Mouse (Mus musculus) neural tube, embryonic 14.5 days (tissue): ENCODE data around the gene Mocs3. TPM values are rescaled to one million over a fixed set of nuclear protein-coding genes. Genes with fewer than 3 reads are reported as not detected.
A peak's percentile ranks its signal among the peaks of the same experiment; 100 is the strongest.

Source experiments
- ATAC-seq: fragments of 200-750 bp; cut with Nextera tagmentation; 2 replicates; pipeline ENCODE4 v1.8.0; 2017; ENCODE audit warnings: low read depth, mild to moderate bottlenecking, moderate TSS enrichment, moderate library complexity
- H3K27ac ChIP-seq: fragments of 300-500 bp; sonication (generic); 2 replicates; pipeline ENCODE4 v1.5.1; 2014; ENCODE audit warnings: low read depth, mild to moderate bottlenecking, control low read depth, low read length, moderate library complexity, mixed read lengths
- H3K27me3 ChIP-seq: fragments of 300-500 bp; sonication (generic); 2 replicates; pipeline ENCODE4 v1.6.1; 2014; ENCODE audit warnings: low read length; ENCODE audit not compliant: control insufficient read depth, insufficient read depth
- H3K36me3 ChIP-seq: fragments of 300-500 bp; sonication (generic); 2 replicates; pipeline ENCODE4 v1.6.1; 2014; ENCODE audit warnings: low read length, mixed read lengths; ENCODE audit not compliant: control insufficient read depth, insufficient read depth
- H3K4me1 ChIP-seq: fragments of 300-500 bp; sonication (generic); 2 replicates; pipeline ENCODE4 v1.6.1; 2014; ENCODE audit warnings: low read length; ENCODE audit not compliant: control insufficient read depth, insufficient read depth
- H3K4me2 ChIP-seq: fragments of 300-500 bp; sonication (generic); 2 replicates; pipeline ENCODE4 v1.6.1; 2014; ENCODE audit warnings: mild to moderate bottlenecking, low read depth, low read length, control low read depth
- H3K4me3 ChIP-seq: fragments of 300-500 bp; sonication (generic); 2 replicates; pipeline ENCODE4 v1.5.1; 2014; ENCODE audit warnings: low read depth, low read length, control low read depth, mixed read lengths
- H3K9ac ChIP-seq: fragments of 300-500 bp; sonication (generic); replicated peaks from 2 replicates; pipeline ENCODE4 v1.6.1; 2014; ENCODE audit warnings: low read depth, mild to moderate bottlenecking, control low read depth, low read length, mixed read lengths
- H3K9me3 ChIP-seq: fragments of 300-500 bp; sonication (generic); 2 replicates; pipeline ENCODE4 v1.6.1; 2016; ENCODE audit warnings: low read length; ENCODE audit not compliant: control insufficient read depth
- WGBS: fragments of 180-500 bp; shearing (Covaris S2); extraction: QIAGEN DNeasy Blood & Tissue Kit; methylation state at CpG from one replicate; pipeline ENCODE4 v1.1.7; 2014; 5-methylcytosine and 5-hydroxymethylcytosine counted together
- polyA plus RNA-seq: library from polyadenylated mRNA; unstranded; fragments of >200 nt; fragmentation: Nextera tagmentation; extraction: Ambion mirVana; gene quantifications from 2 replicates; pipeline ENCODE4 v1.2.1, GENCODE M21; 2014

The Mocs3 gene
- polyA plus RNA-seq, 1 experiment from 2014 or later = 11.2 TPM

GRCm38 (mm10) chr2:168205681-168206631 is 24.5 kb upstream of the Mocs3 start:
- H3K4me1 ChIP-seq = peaks cover 15% of the 10 kb centered on the region; the same call in 1 of the 2 replicates
- peak overlapping the region; percentile 100 for H3K9ac ChIP-seq
- ATAC-seq = peak; percentile 56
- peak overlapping the region; percentile 58 for H3K4me2 ChIP-seq
- no peaks in the 10 kb centered on the region for H3K27me3 ChIP-seq
- H3K4me3 ChIP-seq = peak overlapping the region; percentile 97
- no peaks in the 10 kb centered on the region for H3K9me3 ChIP-seq
- peaks cover 5% of the 10 kb centered on the region; the same call in 1 of the 2 replicates for H3K36me3 ChIP-seq
- H3K27ac ChIP-seq = peak overlapping the region; percentile 100
- 0% methylated on average over 35 of the region's 49 CpGs for WGBS

DNA sequence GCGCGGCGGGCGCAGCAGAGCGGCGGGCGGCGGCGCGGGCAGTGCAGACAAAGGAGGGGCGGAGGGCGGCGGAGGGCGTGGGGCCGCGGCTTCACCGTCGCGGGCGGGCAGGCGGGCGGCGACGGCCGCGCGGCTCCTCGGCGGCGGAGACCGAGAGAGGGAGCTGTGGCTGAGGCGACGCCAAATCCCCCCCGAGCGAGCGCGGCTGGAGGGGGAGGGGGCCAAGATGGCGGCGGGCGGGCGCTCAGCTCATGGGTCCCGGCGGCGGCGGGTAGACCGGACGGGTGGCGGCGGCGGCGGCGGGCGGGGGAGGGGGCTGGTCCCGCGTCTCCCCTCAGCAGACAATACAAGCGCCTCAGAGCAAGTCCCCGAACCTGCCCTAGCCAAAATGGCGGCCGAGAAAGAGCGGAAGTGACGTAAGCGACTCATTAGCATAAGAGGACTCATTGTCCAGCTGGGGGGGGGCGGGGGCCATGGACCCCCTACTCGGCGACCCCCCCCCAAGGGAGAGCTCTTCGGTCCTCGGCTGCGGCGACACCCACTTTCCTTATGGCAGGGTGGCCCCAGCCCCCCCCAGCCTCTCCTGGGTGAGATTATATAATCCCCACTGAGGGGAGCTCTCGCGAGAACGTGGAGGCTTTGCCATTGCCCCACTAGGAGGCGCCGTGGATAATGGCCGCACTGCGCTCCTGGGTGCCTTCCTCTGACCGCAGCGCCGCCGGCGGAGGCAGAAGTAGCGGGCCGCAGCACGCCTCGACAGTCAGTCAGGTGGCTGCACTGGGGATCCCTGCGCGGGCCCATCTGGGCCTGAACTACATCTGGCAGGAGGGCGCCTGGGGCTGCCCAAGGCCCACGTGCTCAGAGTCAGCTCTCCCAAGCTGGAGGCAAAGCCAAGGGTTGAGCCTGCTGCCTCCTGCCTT is 23.4 kb upstream of the Mocs3 start, which contains the start of gene Adnp:
Gene Adnp (minus strand): TSS at position 388 of the 920 bp plus-strand sequence.
- ATAC-seq = peak; percentile 87
- H3K36me3 ChIP-seq = peaks cover 5% of the 10 kb centered on the region; the same call in 1 of the 2 replicates
- WGBS = 1% methylated on average over 34 of the region's 89 CpGs
- H3K9ac ChIP-seq = peak within 1 kb of the TSS; percentile 100
- peak within 1 kb of the TSS; percentile 97 for H3K4me3 ChIP-seq
- peak within 1 kb of the TSS; percentile 100 for H3K27ac ChIP-seq
- H3K4me1 ChIP-seq = peaks cover 9% of the 10 kb centered on the region; the same call in 1 of the 2 replicates
- H3K27me3 ChIP-seq = no peaks in the 10 kb centered on the region
- H3K9me3 ChIP-seq = no peaks in the 10 kb centered on the region
- H3K4me2 ChIP-seq = peak within 1 kb of the TSS; percentile 58

- no peaks in the 10 kb centered on the region for H3K9me3 ChIP-seq
- H3K9ac ChIP-seq = no peak overlapping the region
- peaks cover 14% of the 10 kb centered on the region for H3K36me3 ChIP-seq
- H3K27ac ChIP-seq = peak overlapping the region; percentile 100
- 92% methylated on average over 3 of the region's 3 CpGs for WGBS
- peaks cover 7% of the 10 kb centered on the region; the same call in 1 of the 2 replicates for H3K4me1 ChIP-seq
- H3K27me3 ChIP-seq = no peaks in the 10 kb centered on the region
- no peak for ATAC-seq
- H3K4me3 ChIP-seq = peak overlapping the region; percentile 97; the same call in 1 of the 2 replicates
- no peak overlapping the region for H3K4me2 ChIP-seq
Observed at GRCm38 (mm10) chr2:168207883-168208282, 22.5 kb upstream of the Mocs3 start.

DNA sequence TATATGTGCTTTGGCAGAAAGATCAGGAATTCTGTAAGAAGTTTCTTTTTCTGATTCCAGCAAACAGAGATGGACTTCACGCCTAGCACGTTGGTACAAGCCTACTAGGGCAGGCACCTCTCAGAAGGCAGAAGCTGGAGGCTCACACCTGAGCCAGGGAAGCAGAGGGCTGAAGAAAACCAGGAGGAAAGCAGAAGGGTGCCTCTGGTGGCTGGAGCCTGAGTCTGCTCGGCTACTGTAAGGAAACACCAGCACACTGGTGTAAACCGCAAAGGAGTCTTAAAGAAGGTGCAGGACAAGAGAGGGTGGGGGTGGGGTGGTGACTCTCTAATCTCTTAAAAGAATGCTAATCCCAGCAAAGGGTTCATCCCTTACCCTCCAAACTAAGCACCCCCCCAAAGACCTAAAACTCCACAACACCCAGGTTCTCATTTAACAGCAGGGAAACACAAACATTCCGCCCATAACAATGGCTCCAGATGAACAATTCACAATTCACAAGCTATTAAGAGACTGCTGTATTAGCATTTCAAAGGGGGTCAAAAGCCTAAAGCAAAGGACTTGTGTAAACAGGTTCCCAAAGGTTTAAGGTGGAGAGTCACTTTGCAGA is 16.5 kb upstream of the Mocs3 start:
- no peak for ATAC-seq
- Histone ChIP-seq H3K9ac (no peak overlapping the region), H3K9me3 (no peaks in the 10 kb centered on the region), H3K27ac (no peak overlapping the region), H3K4me1 (no peaks in the 10 kb centered on the region), H3K4me3 (no peak overlapping the region), H3K27me3 (no peaks in the 10 kb centered on the region), H3K4me2 (no peak overlapping the region), H3K36me3 (peaks cover 34% of the 10 kb centered on the region)
- 37% methylated on average over 5 of the region's 5 CpGs for WGBS

GRCm38 (mm10) chr2:168223326-168223725 is 7.1 kb upstream of the Mocs3 start:
- 90% methylated on average over 6 of the region's 6 CpGs for WGBS
- Histone ChIP-seq H3K9ac (no peak overlapping the region), H3K9me3 (no peaks in the 10 kb centered on the region), H3K4me2 (no peak overlapping the region), H3K27me3 (no peaks in the 10 kb centered on the region), H3K36me3 (peaks cover 57% of the 10 kb centered on the region), H3K4me3 (no peak overlapping the region), H3K4me1 (no peaks in the 10 kb centered on the region; the same call in 1 of the 2 replicates), H3K27ac (no peak overlapping the region)
- no peak for ATAC-seq

DNA sequence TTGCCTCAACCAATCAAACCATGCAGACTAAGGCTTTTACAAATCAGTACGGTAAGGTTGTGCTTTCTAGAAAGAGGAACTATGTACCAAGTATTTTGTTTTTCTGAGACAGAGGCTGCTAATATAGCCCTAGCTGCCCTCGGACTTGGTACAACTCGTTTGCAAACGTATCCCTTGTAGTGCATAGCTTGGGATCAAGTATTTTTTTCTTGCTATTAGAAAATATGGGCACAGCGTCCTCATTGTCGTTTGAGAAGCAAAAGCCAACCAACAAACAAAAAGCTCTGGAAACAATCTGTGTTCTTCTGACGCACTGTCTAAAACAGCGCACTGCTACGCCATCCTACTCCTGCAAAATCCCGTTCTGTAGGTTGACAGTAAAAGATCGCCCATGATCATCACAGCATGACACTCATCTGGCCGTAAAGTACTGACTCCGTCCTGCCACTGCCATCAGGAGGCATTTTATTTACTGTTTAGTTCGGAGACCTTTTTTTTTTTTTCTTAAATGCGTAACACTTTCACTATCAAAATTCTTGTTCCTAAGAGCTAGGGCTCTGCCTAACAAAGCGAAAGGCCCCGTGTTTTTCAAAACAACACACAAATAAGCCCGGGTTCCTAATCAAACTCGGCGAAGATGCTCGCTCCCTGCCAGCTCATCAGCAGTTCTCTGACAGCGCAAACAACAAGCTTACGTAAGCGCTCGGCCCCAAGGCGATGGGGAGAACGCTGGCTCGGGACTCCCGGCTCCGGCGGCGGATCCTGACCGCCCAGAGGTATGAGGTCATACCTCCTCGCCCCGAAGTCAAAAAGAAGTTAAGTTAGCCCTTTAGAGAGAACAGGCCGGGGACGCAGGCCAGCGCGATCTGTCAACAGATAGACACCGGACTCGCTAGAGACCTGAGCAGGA is 1.1 kb upstream of the Mocs3 start:
- Histone ChIP-seq H3K9me3 (no peaks in the 10 kb centered on the region), H3K9ac (peak overlapping the region; percentile 90), H3K4me3 (peak overlapping the region; percentile 99), H3K27me3 (no peaks in the 10 kb centered on the region), H3K4me1 (peaks cover 24% of the 10 kb centered on the region), H3K27ac (peak overlapping the region; percentile 95), H3K36me3 (peaks cover 18% of the 10 kb centered on the region), H3K4me2 (peak overlapping the region; percentile 99)
- 0 out of 2 replicates have a peak, but pooled peaks have one; percentile 3 for ATAC-seq
- WGBS = 20% methylated on average over 41 of the region's 41 CpGs

GRCm38 (mm10) chr2:168230773-168231470 is 500 bp downstream of the Mocs3 start:
- H3K9ac ChIP-seq = peak overlapping the region; percentile 90
- peaks cover 4% of the 10 kb centered on the region; the same call in 1 of the 2 replicates for H3K36me3 ChIP-seq
- no peaks in the 10 kb centered on the region for H3K27me3 ChIP-seq
- H3K9me3 ChIP-seq = no peaks in the 10 kb centered on the region
- peak overlapping the region; percentile 99 for H3K4me3 ChIP-seq
- 4% methylated on average over 79 of the region's 105 CpGs for WGBS
- H3K4me2 ChIP-seq = peak overlapping the region; percentile 99
- peak; percentile 68 for ATAC-seq
- H3K27ac ChIP-seq = peak overlapping the region; percentile 95
- peaks cover 24% of the 10 kb centered on the region for H3K4me1 ChIP-seq
